Mouse (Mus musculus) layer of hippocampus, adult 8-10 months (tissue): ENCODE data around the gene Eya2. TPM values are rescaled to one million over a fixed set of nuclear protein-coding genes. Genes with fewer than 3 reads are reported as not detected.
"Not testable (repeated sequence)": the region's sequence is repeated elsewhere in the genome, so short reads cannot be mapped to it uniquely, and the experiment has no call there.

Experiments
- DNase-seq, 2 experiments: peaks; one replicate each; pipeline ENCODE4 v3.0.0; 2022; ENCODE audit warnings: low spot score in 2 of 2
- total RNA-seq, 4 experiments: library from RNA; stranded (reverse); gene quantifications; 2 replicates each; pipeline ENCODE4 v1.2.4; 2022

The Eya2 gene
- total RNA-seq, 4 experiments from 2014 or later: 2.6 to 4.5 (median 3.0) TPM

DNA sequence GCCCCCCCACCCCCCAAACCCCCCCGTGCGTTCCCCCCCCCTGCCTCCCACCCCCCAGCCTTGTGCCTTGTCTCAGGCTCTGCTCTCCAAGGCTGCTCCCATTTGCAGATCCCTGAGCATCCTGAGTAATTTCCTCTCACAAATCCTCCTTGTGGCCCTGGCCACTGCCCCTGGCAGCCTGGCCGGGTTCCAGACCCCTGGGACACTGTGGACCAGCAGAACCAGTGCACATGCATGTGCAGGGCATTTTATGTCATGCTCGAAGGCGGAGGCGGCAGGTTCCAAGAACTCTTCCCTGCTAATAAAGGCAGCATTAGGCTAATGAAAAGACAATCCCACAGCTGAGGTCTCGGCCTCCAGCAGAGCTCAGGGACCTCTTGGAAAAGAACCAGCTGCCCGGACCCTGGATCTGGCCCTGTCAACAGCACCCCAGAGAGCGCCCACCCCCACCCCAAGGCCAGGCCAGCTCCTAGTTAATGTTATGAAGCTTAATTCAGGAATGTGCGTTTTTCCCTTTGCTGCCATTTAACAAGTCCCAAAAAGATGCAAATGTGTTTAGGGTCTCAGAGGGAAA lies 174.6 kb downstream of the Eya2 start:
- no peak for DNase-seq

DNA sequence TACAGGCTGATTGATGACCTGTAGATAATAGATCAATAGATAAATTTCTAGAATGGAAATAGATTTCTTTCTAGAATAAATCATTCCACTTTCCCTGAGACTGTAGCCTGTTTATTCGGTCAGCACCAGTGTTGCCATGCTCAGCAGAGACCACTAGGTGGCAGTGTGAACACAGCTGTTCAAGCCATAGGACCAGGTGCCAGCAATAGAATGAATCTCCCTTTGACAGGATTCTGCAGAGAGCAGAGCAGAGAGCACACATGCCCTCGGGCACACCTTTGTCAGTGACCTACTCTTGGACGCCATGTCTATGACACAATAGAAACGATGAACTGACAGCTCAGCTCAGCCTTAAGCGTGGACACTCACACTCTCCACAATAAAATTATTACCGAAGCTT lies 184.1 kb downstream of the Eya2 start:
- peak; percentile 75 to 90 for DNase-seq

DNA sequence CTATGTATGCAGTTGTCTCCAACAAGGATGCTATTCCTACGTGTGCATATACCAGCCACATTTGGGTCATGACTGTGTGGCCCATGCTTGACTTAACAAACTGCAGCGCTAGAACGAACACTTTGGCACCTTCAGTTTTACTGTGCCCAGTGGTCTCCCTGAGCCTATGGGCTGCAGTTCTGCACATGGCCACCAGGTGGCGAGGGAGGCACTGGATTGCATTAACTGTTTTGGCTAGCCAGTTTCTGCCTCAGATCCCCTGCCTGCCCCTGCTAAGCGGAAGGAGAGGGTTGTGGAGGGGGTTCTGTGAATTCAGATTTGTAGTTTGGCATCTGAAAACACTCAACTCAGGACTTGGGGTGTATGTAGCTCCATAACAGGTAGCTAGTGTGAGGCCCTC lies 187.5 kb downstream of the Eya2 start:
- DNase-seq: peak; percentile 64 to 86

DNA sequence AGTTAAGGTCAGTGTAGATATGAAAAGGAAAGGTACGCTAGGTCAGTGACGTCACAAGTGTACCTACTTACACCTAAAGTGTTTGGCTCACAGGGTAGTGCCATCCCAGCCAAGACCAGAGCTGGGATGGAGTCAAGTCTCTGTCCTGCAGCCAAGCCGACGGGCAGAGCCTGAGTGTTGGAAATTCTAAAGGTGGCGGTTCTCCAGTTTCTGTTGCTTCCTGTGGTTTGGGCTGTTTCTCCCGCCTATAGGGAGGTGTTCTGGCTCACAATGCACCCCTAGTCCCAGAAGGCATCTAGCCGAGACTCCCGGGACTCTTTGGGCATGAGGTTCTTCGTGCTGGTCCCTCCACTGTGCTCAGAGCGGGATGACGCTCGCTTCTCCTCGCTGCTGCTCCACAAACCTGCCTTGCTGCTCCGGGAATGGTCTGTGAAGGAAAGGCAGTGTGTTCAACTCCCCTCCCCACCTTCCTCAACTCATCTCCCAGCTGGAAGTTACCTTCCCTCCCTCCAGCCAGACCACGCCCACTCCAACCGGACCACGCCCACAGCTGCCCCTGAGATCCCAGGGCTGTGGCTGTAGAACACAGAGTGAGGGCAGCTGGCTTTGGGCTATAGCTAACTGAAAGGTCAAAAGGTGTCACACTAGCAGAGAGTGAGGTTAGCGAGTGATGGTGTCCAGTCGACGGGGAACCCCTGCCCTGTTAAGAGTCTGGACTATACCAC lies 190.6 kb downstream of the Eya2 start:
- DNase-seq: no peak

DNA sequence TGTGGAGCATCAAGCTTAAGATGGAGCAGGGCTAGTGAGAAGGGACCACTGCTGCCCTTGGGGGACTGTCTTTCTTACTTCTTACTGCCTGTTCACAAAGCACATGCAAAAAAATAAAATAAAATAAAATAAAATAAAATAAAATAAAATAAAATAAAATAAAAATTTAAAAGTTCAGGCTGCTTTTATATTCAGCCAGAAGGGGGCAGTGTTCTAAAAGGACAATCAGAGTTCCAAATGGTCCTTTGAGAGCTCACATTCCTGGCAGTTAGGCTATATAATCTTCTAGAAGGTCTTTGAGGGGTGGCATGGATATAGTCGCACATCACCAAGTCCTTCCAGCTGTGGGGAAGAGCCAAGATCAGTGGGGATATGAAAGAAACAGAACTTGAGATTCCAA lies 191.6 kb downstream of the Eya2 start:
- no peak for DNase-seq

DNA sequence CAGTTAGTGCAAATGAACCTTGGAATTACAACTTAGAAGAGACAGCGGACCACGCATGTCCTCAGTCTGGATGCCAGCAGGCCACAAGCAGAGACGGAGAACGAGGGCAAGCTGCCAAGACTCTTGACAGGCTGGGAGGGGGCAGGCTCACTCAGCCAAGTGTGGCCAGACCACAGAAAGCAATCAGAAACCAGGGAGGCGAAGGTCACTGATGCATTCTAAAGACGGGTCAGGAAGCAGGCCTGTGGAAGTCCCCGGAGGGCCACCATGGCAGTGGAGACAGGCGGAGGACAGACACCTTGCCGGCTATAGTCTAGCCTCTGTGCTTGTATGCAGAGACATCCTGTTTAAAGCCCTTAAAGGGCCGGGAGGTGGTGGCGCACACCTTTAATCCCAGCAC lies 193.2 kb downstream of the Eya2 start:
- DNase-seq: peak; percentile 62 to 81

DNA sequence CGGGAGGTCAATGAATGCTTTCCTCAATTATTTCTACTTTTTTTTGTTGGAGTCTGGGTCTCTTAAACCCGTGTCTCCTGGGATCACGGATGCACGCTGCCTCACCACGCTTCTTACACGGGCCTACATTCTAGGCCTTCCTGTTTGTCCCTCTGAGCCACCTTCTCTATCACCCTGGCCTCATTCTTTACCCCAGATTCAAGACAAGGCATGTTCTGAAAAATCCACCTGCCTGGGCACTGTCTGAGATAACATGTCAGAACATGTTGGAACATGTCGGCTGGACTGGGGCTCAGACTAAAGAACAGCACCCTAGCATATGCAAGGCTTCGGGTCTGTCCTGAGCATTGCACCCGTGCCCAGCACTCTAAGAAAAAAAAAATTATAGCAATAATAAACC lies 194.0 kb downstream of the Eya2 start:
- DNase-seq: no peak

DNA sequence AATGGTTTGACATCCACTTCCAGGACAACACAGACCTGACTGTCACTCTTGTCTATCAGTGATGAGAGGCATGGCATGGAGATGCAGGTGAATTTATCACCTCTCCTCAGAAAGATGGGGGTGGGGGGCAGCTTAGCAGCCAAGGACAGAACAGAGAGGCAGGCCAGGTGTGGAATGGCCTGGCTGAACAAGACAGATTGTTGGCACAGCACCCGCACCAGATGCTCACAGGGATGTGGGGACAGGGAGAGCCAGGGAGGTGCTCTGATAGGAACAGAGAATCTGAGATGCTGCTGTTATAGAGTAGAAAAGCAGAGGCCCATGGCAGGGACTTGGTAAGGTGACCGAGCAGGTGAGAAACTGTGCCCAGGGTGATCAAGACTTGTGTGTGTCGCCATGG lies 194.8 kb downstream of the Eya2 start:
- no peak for DNase-seq

DNA sequence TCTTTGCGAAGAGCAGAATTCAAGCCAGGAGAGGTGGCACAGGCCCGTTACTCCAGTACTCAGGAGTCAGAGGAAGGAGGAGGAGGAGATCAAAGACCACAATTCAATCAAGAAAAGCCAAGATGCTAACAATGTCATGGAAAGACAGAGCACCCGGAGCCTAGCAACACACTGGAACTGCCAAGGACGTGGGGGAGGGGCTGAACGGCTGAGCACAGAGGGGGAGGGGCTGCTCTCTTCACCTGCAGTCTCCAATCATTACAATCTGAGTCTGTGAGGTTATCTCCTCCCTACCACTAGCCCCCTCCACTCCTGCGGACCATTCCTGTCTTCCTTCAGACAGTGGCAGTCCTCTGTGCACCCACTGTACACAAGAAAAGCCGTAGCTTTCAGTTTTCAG lies 196.2 kb downstream of the Eya2 start:
- DNase-seq: no peak

DNA sequence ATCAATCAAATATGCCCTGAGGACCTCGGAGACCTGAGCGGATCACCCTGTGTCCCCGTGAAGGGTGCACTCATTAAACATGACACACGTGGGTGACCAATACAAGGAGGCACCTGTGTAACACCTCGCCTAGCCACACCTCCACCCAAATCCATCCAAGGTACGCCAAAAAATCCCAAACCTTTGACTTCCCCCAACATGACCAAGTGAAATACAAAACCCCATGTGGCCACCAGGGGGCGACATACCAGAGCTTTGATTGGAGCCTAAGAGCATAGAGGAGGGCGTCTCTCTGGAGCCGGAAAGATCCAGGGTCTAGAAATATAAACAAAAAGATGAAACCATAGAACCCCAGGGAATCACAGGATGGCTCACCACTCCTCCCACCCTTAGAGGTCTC lies 196.8 kb downstream of the Eya2 start:
- DNase-seq: peak in 1 of 2 experiments; percentile 63

DNA sequence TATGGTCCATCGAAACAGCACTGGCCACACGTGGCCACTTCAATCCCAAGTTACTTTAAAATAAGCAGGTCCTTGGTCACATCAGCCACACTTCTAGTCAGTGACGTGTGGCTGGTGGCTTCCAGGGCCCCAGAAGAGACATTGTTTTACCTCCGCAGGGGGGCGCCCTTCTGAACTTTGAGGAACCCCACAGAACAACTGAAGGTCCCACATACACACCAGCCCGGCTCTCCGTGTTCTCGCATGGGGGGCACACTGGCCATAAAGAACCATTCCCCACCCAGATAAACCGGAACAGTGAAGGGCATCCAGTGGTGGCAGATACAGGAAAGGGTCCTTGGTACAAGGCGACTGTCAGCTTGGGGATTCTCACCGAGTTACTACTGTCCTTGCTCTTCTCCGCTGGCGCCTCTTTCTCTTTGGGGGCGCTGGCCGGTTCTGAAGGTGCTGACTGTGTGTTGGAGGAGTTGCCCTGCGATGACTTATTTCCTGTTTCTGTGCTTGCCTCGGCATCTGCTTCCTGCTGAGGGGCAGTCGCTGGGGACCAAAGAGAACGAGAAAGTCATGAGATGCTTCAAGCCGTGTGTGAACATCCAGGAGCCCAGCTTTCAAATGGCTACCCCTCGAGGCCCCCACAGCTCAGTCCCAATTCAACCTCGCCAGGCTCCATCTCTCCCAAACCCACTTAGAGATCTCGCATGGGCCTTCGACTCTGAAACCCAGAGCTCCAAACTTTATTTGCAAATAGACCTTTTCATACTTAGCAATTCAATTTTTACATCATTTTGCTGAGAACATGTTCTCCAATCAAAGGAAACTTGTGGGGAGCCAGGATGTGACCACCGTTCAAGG lies 197.8 kb downstream of the Eya2 start:
- no peak for DNase-seq

DNA sequence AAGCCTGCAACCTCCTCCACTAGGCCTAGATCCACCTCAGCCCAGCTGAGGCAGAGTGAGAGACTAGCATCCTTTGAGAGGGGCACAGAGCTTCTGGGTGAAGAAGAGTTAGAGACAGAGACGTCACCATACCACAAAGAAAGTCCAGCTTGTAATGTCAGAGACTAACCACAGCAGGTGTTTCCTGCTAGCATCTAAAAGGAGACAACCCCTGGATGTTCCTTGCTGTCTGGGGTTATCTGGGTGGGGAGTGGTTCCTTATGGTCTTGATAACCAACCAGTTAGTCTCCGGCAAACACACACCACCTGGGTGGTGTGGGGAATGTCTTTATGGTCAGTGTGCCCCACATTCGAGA lies 198.4 kb downstream of the Eya2 start:
- no peak for DNase-seq

DNA sequence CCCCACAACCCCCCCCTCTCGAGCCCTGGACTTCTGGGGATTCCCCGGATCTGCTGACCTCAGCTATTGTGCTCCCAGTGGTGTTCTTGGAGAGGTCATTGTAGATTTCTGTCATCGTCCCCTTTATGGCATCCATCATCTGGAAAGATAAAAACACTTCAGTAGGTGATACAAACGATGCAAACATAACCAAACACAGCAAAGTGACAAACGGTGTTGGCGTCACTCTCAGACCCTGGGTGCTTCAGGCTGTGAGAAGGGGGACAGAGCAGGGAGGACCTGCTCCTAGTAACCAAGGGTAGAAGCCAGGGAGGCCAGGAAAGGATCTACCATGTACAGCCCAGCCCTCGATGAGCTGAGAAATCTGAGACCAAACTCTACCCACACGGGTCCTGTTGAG lies 203.0 kb downstream of the Eya2 start:
- no peak for DNase-seq

DNA sequence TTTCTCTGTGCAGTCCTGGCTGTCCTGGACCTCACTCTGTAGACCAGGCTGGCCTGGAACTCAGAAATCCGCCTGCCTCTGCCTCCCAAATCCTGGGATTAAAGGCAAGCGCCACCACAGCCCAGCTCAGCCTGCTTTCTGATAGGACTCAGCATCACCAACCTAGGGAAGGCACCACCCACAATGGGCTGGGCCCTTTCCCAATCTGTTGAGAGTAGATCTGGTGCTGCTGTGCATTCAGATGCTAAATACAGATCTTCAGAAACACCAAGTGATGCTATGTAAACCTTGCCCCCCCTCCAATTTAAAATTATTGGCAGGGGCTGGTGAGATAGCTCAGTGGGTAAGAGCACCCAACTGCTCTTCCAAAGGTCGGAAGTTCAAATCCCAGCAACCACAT lies 205.3 kb downstream of the Eya2 start:
- DNase-seq: not testable (repeated sequence)

DNA sequence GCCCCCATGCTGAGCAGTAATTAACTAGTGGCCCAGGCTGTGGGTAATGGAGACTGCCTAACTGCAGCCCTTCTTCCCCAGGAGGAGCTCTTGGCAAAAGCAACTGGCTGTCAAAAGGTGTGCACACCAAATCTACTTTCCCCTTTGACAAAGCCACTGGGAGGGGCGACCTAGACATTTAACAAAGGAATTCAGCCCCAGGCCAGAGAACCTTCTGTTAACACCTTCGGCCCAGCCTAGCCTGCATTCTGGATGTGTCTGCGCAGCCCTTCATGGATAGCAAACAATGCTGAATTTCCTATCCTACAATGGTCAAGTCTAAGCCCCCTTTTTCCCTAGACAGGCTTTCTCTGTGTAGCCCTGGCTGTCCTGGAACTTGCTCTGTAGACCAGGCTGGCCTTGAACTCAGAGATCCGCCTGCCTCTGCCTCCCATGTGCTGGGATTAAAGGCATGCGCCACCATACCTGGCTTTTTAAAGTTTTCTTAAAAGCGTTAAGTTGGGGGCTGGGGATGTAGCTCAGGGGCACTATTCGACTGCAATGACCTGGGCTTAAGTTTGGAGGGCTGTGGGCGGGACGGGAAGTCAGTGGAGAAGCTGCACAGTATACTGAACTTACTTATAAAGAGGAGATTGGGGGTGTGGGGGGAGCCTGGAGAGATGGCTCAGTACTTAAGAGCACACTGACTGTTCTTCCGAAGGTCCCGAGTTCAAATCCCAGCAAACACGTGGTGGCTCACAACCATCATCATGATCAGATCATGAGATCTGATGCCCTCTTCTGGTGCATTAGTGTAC lies 213.5 kb downstream of the Eya2 start:
- no peak for DNase-seq

DNA sequence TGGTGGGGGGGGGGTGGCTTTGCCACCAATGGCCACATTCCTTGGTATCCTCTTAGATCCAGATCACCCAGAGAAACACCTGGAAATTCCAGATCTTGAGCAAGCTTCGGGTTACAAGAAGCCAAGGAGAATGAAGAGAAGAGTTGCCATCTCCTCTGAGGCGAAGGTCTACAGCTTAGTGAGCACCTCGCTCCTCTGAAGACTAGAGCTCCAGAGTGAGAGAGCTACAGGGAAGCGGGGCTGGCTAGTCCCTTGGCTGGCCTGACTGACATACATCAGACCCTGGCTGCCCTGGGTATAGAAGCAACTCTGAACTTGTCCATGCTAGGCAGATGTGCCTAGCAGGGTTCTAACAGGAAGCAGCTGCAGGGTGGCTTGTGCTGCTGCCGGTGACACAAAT lies 214.3 kb downstream of the Eya2 start:
- DNase-seq: no peak

DNA sequence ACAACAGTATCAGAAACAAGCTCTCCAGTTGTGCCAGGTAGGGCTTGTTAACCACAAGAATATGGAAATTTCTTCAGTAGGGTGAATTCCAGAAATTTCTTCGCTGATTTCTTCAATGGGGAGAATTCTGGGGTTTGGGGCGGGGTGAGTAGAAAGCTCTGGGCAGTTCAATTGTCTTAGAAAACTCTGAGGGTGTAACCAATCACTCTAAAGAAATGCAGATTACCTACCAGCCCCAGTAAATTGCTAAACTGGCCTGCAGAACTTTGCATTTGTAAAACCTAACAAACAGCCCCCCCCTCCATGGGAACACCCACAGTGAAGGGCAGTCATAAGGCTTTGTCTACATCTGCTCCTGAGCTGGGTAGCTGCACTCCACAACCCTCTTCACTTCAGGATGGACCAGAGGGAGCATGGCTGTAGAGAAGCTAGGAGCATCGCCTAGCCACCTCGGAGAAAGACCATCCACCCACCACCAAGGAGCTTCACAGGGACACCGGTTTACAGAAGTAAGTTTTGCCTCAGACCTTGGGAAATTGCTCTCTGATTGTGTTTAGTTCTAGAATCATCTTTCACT lies 215.2 kb downstream of the Eya2 start:
- no peak for DNase-seq

DNA sequence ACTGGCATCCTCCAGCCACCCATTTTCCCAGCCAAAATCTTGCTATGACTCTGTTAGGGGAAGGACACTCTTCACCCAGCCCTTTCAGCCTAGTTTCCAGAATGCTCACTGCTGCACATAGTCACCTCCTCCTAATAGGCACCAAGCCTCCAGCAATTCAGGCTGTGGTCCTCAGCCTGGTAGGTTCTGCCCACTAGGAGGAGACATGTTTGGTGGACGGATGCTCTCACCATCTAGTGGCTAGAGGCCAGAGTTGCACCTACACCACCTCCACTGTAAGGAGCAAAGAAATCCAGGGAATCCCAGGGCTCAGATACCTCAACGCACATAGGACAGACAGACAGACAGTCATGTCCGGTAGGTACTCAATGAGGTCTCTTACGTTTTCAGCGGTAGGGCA lies 216.7 kb downstream of the Eya2 start:
- DNase-seq: peak in 1 of 2 experiments; percentile 65

DNA sequence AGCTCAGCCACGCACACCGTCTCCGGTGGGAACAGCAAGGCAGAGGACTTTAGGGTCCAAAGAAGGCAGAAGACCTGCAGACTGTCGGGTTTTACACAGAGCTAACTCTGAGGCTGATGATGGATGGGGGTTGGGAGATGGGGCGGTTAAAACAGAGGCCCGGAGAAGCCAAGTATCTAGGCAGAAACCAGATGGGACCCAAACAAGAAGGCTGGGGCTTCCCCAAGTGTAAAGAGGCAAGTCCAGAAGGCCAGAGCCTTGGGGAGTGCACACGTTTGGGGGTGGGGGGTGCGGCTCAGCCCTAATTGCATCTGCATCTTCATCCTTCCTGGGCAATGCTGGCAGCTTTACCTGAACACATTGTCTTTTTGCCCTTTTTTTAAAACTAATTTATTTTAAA lies 218.1 kb downstream of the Eya2 start:
- DNase-seq: no peak

DNA sequence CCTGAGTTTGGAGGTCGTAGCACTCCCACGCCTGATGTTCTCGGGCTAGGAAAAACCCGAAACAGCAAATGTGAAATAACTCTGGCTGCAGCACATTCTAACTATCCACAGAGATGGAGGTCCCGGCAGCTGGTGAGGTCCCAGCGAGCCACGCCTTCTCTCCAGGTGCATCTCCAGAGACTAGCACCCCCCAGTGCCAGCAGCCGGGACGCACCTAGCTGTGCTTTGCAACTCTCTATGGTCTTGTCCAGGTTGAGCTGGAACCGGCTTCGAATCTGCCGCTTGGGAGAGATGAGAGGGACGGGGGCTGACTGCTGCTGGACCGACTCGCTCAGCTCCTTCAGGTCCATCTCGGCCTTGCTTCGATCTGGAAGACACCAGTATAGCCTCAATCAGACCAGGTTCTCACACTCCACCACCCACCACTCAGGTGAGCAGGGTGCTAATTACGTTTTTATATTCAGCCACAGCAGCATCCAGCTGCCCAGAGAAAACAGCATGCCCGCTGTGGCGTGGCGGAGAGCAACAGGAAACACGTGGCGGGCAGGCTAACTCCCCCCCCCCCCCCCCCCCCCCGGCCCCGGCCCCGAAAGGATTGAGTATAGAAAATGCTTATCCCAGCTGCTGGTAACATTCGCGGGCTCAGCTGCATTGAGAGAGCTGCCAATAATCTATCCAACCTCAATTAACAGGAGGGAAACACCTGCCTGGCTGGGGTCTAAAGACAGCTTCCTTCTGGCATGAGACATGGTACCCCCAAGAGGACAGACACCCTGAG lies 220.5 kb downstream of the Eya2 start:
- DNase-seq: no peak

DNA sequence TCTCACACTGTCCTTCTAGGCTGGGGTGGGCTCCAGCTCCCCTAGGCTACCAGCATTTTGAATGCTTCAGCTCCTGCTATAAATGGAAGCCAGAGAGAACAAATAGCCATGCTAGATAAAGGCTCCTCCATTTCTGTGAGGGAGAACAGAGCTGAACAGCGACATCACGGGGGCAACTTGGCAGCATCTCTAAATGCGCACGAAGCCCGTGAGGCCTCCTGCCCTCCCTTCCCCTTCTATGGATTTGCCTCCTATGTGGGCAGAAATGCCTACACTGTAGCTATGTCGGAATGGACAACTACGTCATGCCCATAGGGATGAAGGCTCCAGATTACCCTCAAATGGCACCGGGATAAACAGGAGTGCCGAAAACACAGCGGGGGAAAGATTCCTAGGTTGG lies 222.6 kb downstream of the Eya2 start:
- no peak for DNase-seq
